Mouse (Mus musculus): ENCODE measurements around the gene Sfxn3.
A peak's percentile ranks its signal among the peaks of the same experiment; 100 is the strongest.

DNA sequence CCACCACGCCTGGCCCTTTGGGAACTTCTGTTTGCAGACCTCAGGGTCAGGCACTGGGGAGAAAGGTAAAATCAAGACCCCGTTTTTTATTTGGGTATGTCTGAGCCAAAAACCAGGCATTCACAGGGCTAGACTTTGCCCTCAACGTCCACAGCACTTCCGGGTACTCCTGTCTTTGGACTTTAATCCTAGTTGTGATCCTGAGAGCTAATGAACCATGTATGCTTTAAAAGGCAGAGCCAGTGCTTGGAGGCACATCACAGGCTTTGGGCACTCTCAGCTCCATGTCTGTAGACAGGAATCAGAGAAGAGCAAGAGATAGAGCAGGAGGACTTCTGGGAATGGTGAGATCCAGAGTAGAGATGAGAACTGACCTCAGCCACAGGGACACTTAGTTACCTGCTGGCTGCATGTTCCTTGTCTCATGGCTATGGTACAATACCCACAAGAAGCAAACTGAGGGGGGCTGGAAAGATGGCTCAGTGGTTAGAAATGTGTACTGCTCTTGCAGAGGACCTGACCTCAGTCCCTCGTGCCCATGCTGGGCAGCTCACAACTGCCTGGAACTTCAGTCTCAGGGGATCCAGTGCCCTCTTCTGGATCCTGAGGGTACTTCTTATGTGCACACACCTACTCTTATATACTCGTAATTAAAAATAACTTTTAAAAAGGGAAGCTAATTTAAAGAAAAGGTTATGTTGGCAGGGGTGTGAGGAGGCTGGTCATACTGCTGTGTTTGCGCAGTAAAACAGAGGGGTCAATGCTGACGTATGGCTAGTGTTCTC is 53.4 kb downstream of the Sfxn3 start:
- no peak for TF ChIP-seq POLR2A (IDR thresholded peaks at IDR 0.05; ENCODE audit: low read depth, low read length)
- peak; percentile 9; the same call in 1 of the 2 replicates for TF ChIP-seq CTCF (IDR thresholded peaks at IDR 0.05; ENCODE audit: extremely low read depth, insufficient read length, insufficient replicate concordance, low read depth, low read length)
